Mouse (Mus musculus): ENCODE measurements around the gene Ooep. TPM values are rescaled to one million over a fixed set of nuclear protein-coding genes. Genes with fewer than 3 reads are reported as not detected.
"Not testable (repeated sequence)": the region's sequence is repeated elsewhere in the genome, so short reads cannot be mapped to it uniquely, and the experiment has no call there.

Ooep gene
- polyA plus RNA-seq, 1 experiment from 2014 or later: 0.12 TPM

- DNase-seq (ENCODE audit: low spot score): no peak
- H3K27ac ChIP-seq (ENCODE audit: low read depth, low read length): no peak overlapping the region
- H3K27me3 ChIP-seq (replicated peaks; ENCODE audit: control insufficient read depth, insufficient read depth, low read length): peaks cover 4% of the 10 kb centered on the region; the same call in 1 of the 2 replicates
- no peaks in the 10 kb centered on the region for H3K4me1 ChIP-seq (replicated peaks; ENCODE audit: control insufficient read depth, insufficient read depth, low read length)
- H3K36me3 ChIP-seq (ENCODE audit: control insufficient read depth, insufficient read depth, low read length): no peaks in the 10 kb centered on the region
- ATAC-seq (replicated peaks; ENCODE audit: low FRiP score): no peak
- no peak overlapping the region for H3K4me2 ChIP-seq
- H3K4me3 ChIP-seq (ENCODE audit: low read depth, low read length): no peak overlapping the region
- 74% methylated on average over 10 of the region's 10 CpGs for WGBS
- H3K9ac ChIP-seq (ENCODE audit: low read depth, low read length): no peak overlapping the region
- H3K9me3 ChIP-seq (ENCODE audit: control insufficient read depth, low read length): no peaks in the 10 kb centered on the region
Measured at GRCm38 (mm10) chr9:78372827-78373504, 5.6 kb downstream of the Ooep start.

GRCm38 (mm10) chr9:78371441-78371840, 7.1 kb downstream of the Ooep start:
- no peak overlapping the region for H3K9ac ChIP-seq (ENCODE audit: low read depth, low read length)
- no peaks in the 10 kb centered on the region for H3K36me3 ChIP-seq (ENCODE audit: control insufficient read depth, insufficient read depth, low read length)
- no peaks in the 10 kb centered on the region for H3K9me3 ChIP-seq (ENCODE audit: control insufficient read depth, low read length)
- ATAC-seq (replicated peaks; ENCODE audit: low FRiP score): no peak
- DNase-seq (ENCODE audit: low spot score): no peak
- 90% methylated on average over 3 of the region's 3 CpGs for WGBS
- H3K4me3 ChIP-seq (ENCODE audit: low read depth, low read length): no peak overlapping the region
- no peak overlapping the region for H3K4me2 ChIP-seq
- H3K27me3 ChIP-seq (replicated peaks; ENCODE audit: control insufficient read depth, insufficient read depth, low read length): no peaks in the 10 kb centered on the region
- H3K4me1 ChIP-seq (replicated peaks; ENCODE audit: control insufficient read depth, insufficient read depth, low read length): no peaks in the 10 kb centered on the region
- H3K27ac ChIP-seq (ENCODE audit: low read depth, low read length): no peak overlapping the region

DNA sequence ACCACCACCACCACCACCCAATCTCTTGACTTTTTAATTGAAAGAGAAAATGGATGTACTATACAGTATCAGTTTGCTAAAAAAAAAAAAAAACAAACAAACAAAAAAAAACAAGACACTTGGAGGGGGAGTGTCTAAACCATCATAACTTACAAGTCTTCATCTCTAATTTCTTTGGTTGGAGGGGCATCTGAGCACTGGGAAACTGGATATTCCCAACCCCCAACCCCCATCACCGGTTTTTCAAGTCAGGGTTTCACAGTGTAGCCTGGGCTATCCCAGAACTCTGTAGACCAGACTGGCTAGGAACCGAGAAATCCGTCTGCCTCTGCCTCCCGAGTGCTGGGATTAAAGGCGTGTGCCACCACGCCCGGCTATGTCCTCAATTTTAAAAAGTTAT, 8.7 kb downstream of the Ooep start:
- ATAC-seq (replicated peaks; ENCODE audit: low FRiP score): no peak

GRCm38 (mm10) chr9:78369349-78369748, 9.2 kb downstream of the Ooep start:
- H3K9me3 ChIP-seq (ENCODE audit: control insufficient read depth, low read length): no peaks in the 10 kb centered on the region
- DNase-seq (ENCODE audit: low spot score): no peak
- H3K4me2 ChIP-seq: no peak overlapping the region
- no peak for ATAC-seq (replicated peaks; ENCODE audit: low FRiP score)
- no peaks in the 10 kb centered on the region for H3K27me3 ChIP-seq (replicated peaks; ENCODE audit: control insufficient read depth, insufficient read depth, low read length)
- no peak overlapping the region for H3K27ac ChIP-seq (ENCODE audit: low read depth, low read length)
- H3K9ac ChIP-seq (ENCODE audit: low read depth, low read length): no peak overlapping the region
- WGBS: 75% methylated on average over 2 of the region's 2 CpGs
- H3K36me3 ChIP-seq (ENCODE audit: control insufficient read depth, insufficient read depth, low read length): no peaks in the 10 kb centered on the region
- no peak overlapping the region for H3K4me3 ChIP-seq (ENCODE audit: low read depth, low read length)
- no peaks in the 10 kb centered on the region for H3K4me1 ChIP-seq (replicated peaks; ENCODE audit: control insufficient read depth, insufficient read depth, low read length)

More for the DNA sequence above, 8.7 kb downstream of the Ooep start:
- Histone ChIP-seq H3K4me1 (replicated peaks; ENCODE audit: control insufficient read depth, insufficient read depth, low read length) (no peaks in the 10 kb centered on the region), H3K4me2 (no peak overlapping the region), H3K9me3 (ENCODE audit: control insufficient read depth, low read length) (no peaks in the 10 kb centered on the region), H3K9ac (ENCODE audit: low read depth, low read length) (no peak overlapping the region), H3K27ac (ENCODE audit: low read depth, low read length) (no peak overlapping the region), H3K27me3 (replicated peaks; ENCODE audit: control insufficient read depth, insufficient read depth, low read length) (no peaks in the 10 kb centered on the region), H3K4me3 (ENCODE audit: low read depth, low read length) (no peak overlapping the region), H3K36me3 (ENCODE audit: control insufficient read depth, insufficient read depth, low read length) (no peaks in the 10 kb centered on the region)
- no peak for DNase-seq (ENCODE audit: low spot score)
- WGBS: 83% methylated on average over 7 of the region's 7 CpGs

- DNase-seq (ENCODE audit: low spot score): no peak
- Histone ChIP-seq H3K4me3 (ENCODE audit: low read depth, low read length) (no peak overlapping the region), H3K27me3 (replicated peaks; ENCODE audit: control insufficient read depth, insufficient read depth, low read length) (no peaks in the 10 kb centered on the region), H3K36me3 (ENCODE audit: control insufficient read depth, insufficient read depth, low read length) (no peaks in the 10 kb centered on the region), H3K27ac (ENCODE audit: low read depth, low read length) (no peak overlapping the region), H3K4me2 (no peak overlapping the region), H3K9ac (ENCODE audit: low read depth, low read length) (no peak overlapping the region), H3K9me3 (ENCODE audit: control insufficient read depth, low read length) (no peaks in the 10 kb centered on the region), H3K4me1 (replicated peaks; ENCODE audit: control insufficient read depth, insufficient read depth, low read length) (no peaks in the 10 kb centered on the region)
- ATAC-seq (replicated peaks; ENCODE audit: low FRiP score): no peak
- 74% methylated on average over 3 of the region's 3 CpGs for WGBS
Measured at GRCm38 (mm10) chr9:78368671-78369293, 9.7 kb downstream of the Ooep start.

GRCm38 (mm10) chr9:78367959-78368358, 10.6 kb downstream of the Ooep start, which contains the start of gene Dppa5a:
TSS of gene Dppa5a (minus strand) at chr9:78368177.
- not testable (repeated sequence) for H3K4me3 ChIP-seq (ENCODE audit: low read depth, low read length); H3K27me3 ChIP-seq (replicated peaks; ENCODE audit: control insufficient read depth, insufficient read depth, low read length); H3K36me3 ChIP-seq (ENCODE audit: control insufficient read depth, insufficient read depth, low read length); H3K27ac ChIP-seq (ENCODE audit: low read depth, low read length); ATAC-seq (replicated peaks; ENCODE audit: low FRiP score); H3K4me2 ChIP-seq; H3K9ac ChIP-seq (ENCODE audit: low read depth, low read length); DNase-seq (ENCODE audit: low spot score); H3K9me3 ChIP-seq (ENCODE audit: control insufficient read depth, low read length); H3K4me1 ChIP-seq (replicated peaks; ENCODE audit: control insufficient read depth, insufficient read depth, low read length)
- WGBS: 82% methylated on average over 16 of the region's 16 CpGs

DNA sequence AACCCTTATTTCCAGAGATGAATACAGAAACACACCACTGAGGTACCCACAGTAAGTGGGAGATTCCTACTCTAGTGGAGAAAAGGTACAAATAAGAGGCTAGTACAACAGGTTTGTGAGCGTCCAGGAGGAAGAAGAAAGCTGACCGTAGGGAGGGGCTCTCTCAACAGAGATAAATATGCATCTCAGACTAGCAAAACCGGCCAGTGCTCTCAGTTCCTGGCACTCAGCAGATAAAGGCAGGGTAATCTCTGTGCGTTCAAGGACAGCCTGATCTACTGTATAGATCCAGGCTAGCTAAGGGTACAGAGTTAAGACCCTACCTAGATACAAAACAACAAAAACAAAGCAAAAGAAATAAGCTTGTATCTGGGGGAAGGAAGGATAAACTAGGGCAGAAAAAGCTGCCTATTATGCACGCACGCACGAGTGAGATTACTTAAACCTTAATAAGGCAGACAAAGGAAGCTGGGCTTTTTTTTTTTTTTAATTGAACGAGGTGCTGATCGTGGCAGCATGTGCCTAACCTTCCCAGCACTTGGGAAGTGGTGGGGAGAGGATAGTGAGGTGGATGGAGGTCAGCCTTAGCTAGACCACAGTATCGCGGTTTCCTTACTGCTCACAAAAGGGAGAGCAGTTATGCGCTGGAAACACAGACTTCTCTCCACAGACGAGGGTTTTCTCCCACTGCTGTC, 12.5 kb downstream of the Ooep start:
- H3K36me3 ChIP-seq (ENCODE audit: control insufficient read depth, insufficient read depth, low read length): no peaks in the 10 kb centered on the region
- H3K9me3 ChIP-seq (ENCODE audit: control insufficient read depth, low read length): no peaks in the 10 kb centered on the region
- H3K4me3 ChIP-seq (ENCODE audit: low read depth, low read length): no peak overlapping the region
- H3K27ac ChIP-seq (ENCODE audit: low read depth, low read length): no peak overlapping the region
- H3K4me2 ChIP-seq: no peak overlapping the region
- no peak overlapping the region for H3K9ac ChIP-seq (ENCODE audit: low read depth, low read length)
- H3K27me3 ChIP-seq (replicated peaks; ENCODE audit: control insufficient read depth, insufficient read depth, low read length): no peaks in the 10 kb centered on the region
- whole genome bisulfite sequencing: 50% methylated on average over 13 of the region's 13 CpGs
- DNase-seq (ENCODE audit: low spot score): no peak
- H3K4me1 ChIP-seq (replicated peaks; ENCODE audit: control insufficient read depth, insufficient read depth, low read length): no peaks in the 10 kb centered on the region
- ATAC-seq (replicated peaks; ENCODE audit: low FRiP score): no peak

DNA sequence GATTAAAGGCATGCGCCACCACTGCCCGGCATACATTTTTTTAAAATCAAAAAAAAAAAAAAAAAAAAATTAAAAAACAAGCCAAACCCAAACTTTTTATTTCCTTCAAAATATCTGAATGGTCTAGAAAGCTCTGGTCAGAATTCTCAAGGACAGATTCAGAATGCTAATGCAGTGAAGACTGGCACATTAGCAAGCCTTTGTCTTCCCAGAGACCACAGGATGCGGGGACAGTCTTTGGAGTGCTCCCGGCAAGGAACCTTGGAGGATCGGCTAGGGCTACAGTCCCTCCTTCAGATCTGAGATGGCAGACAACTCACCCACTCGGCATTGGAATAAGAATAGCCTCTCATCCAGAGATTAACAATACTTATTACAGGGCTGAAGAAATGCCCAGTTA, 13.8 kb downstream of the Ooep start:
- no peak for DNase-seq (ENCODE audit: low spot score)
- Histone ChIP-seq H3K9ac (ENCODE audit: low read depth, low read length) (no peak overlapping the region), H3K4me1 (replicated peaks; ENCODE audit: control insufficient read depth, insufficient read depth, low read length) (no peaks in the 10 kb centered on the region), H3K27ac (ENCODE audit: low read depth, low read length) (no peak overlapping the region), H3K4me2 (no peak overlapping the region), H3K27me3 (replicated peaks; ENCODE audit: control insufficient read depth, insufficient read depth, low read length) (no peaks in the 10 kb centered on the region), H3K9me3 (ENCODE audit: control insufficient read depth, low read length) (no peaks in the 10 kb centered on the region), H3K4me3 (ENCODE audit: low read depth, low read length) (no peak overlapping the region), H3K36me3 (ENCODE audit: control insufficient read depth, insufficient read depth, low read length) (no peaks in the 10 kb centered on the region)
- 87% methylated on average over 6 of the region's 6 CpGs for WGBS
- ATAC-seq (replicated peaks; ENCODE audit: low FRiP score): no peak

Measured in liver, embryonic 11.5 days (tissue).